Mouse (Mus musculus) liver, adult 2 months (tissue): ENCODE results near the gene Gm1123.

Experiments used
- CTCF ChIP-seq: fragments of 200-500 bp; IDR thresholded peaks from 2 replicates; pipeline ENCODE4 v1.5.1; 2011; ENCODE audit warnings: low read depth, low read length, control low read depth
- POLR2A ChIP-seq: fragments of 200-500 bp; IDR thresholded peaks from 2 replicates; pipeline ENCODE4 v1.6.1; 2011; ENCODE audit warnings: low read length, control low read depth; ENCODE audit not compliant: insufficient read depth; ENCODE audit errors: extremely low read depth

DNA sequence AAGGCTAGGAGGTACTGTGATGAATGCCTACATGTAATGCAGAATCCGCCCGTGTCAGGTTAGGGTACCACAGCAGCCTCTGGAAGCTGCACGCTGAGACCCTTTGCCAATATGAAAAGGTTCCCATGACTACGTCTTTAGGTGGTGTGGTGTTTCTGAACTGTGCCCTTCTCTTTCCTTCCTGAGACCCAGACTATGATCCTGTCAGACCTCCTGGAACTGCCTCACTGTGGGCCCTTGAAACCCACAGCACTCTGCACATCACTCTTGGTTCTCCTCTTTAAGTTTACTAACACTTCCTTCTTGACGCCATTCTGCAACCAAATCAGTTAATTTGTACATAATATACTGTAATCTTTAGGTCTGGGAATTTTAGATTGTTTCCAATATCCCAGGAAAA, 46.2 kb upstream of the Gm1123 start:
- TF ChIP-seq POLR2A (no peak), CTCF (no peak)
